Mouse (Mus musculus): ENCODE data around the gene Lrriq3.

DNA sequence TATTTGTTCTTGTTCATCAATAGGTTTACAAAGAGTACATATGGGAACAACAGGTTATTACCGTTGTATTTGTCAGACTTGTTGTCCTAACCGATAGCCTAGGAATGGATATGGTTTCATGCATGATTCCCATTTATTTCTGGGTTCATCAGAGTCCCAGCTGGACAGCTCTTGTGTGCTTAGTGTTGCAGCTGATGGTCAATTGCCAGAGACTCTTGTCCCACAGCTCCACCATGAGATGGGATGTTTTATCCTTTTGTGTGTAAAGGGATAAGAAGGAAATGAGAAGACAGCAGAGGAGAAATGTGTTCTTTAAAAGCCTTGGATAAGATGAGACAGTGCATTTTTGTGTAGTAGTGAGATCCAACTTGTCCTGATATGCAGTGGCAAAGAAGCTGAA is 93.2 kb downstream of the Lrriq3 start:
- no peak for TF ChIP-seq CTCF (IDR thresholded peaks at IDR 0.05; ENCODE audit: control insufficient read depth, insufficient read depth, insufficient replicate concordance, low read depth, low read length)
- no peak for TF ChIP-seq POLR2A (IDR thresholded peaks at IDR 0.05; ENCODE audit: control insufficient read depth, low read depth, low read length)
